Mouse (Mus musculus) spleen, adult 2 months (tissue): ENCODE results near the gene Kctd15.

Experiments
- CTCF ChIP-seq: fragments of 200-500 bp; IDR thresholded peaks from 2 replicates; pipeline ENCODE4 v1.5.1; 2011; ENCODE audit warnings: mild to moderate bottlenecking, inconsistent platforms; ENCODE audit not compliant: insufficient read depth, insufficient read length, insufficient replicate concordance; ENCODE audit errors: extremely low read depth
- POLR2A ChIP-seq: fragments of 200-500 bp; IDR thresholded peaks from 2 replicates; pipeline ENCODE4 v1.6.1; 2011; ENCODE audit warnings: low read depth, low read length, inconsistent platforms

DNA sequence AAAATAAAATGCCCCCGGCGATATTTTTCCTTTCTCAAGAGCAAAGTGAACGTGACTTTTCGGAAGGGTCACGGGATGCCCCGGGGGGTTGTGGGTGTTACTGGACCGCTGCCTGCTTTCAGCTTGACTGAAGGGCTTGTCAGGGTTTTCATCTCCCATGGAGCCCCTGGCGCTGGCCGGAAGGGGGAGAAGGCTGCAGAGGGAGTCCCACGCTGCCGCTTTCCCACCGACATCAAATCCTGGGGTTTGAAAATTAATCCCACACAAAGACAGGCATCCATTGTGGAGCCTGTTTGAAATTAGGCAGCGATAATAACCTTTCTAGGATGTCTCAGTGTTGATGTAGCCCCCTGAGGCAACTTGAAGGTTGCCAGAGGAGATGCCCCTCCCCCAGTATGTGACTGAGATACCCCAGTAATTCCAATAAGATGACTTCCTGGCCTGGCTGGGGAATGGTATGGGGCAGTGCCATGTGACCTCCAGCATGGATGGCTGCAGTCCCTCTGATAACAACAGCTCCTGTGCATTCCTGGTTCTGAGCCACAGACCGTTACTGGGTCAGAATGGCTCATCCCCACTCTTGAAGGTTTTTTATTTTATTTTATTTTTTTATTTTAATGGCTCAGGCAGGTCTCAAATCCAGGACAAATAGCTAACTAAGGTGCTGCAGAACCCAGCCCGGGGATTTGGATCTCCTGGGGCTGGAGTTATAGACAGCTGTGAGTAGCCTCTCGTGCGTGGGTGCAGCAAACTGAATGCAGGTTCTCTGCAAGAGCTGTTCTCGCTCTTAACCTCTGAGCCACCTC lies 61.8 kb downstream of the Kctd15 start:
- TF ChIP-seq CTCF (no peak), POLR2A (no peak)
